Mouse (Mus musculus): ENCODE results near the gene Nrp2. TPM values are rescaled to one million over a fixed set of nuclear protein-coding genes. Genes with fewer than 3 reads are reported as not detected.

Nrp2 gene
- polyA plus RNA-seq, 1 experiment: 9.1 TPM

DNA sequence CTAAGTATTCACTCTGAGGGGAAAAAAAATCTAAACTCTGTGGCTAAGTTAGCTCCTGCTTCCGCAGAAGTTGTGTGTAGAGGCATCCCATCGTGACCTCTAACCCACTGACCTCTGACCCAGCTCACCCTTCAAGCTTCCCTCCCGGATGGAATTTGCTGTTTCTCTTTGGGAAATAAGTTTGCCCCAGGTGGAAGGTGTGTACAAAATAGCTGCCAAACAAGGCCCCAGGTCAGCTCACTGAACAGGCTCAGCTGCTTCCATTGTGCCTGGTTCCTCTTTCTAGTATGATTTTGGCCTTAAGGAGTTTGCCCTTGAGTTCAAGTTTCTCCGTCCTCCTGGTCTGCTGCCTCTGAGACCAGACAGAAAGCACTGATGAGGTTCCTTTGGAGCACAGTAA is 12.6 kb downstream of the Nrp2 start:
- TF ChIP-seq POLR2A (IDR thresholded peaks at IDR 0.05; ENCODE audit: borderline replicate concordance, insufficient read depth, low read length): no peak
- no peak for TF ChIP-seq CTCF (IDR thresholded peaks at IDR 0.05; ENCODE audit: borderline replicate concordance, insufficient read depth, low read depth, low read length)
- no peak overlapping the region for H3K27ac ChIP-seq (ENCODE audit: insufficient read depth, low read length)
- 80% methylated on average over 4 of the region's 4 CpGs for WGBS

DNA sequence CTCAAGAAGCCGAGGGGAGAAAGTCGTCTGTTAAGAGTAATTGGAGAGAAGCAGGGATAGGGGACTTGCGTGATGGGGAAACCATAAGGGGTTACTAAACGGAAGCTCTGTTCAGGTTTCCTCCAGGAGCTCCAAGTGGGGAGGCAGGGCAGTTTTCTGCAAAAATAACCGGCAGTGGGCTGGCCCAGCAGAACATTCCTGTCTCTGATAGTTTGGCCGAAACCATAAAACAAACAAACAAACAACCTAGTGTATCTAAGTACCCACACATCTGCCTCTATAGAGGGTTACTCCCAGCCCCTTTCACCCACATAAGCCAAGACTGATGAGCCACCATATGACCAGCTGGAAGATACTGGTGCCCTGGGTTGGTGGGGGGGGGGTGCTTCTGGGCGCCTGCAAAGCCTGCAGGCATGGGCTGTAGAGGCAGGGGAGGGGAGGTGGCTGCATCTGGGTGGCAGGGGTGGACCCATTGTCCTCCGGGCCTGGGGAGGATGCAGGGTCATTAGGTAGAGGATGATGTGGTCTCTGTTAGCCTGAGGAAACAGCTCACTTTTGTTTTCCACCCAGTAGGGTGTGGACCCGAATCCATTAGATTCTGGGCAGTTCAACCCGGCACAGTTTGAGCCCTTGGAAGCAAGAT is 13.9 kb downstream of the Nrp2 start:
- DNase-seq: peak in 1 of 2 experiments; percentile 5
- H3K4me3 ChIP-seq (replicated peaks; ENCODE audit: insufficient read depth, low read depth, low read length): no peak overlapping the region
- WGBS: 74% methylated on average over 10 of the region's 10 CpGs

More for the DNA sequence above, 12.6 kb downstream of the Nrp2 start:
- Histone ChIP-seq H3K27me3 (ENCODE audit: control insufficient read depth, insufficient read depth, low read length) (no peaks in the 10 kb centered on the region), H3K4me3 (replicated peaks; ENCODE audit: insufficient read depth, low read depth, low read length) (no peak overlapping the region), H3K4me1 (ENCODE audit: control insufficient read depth, insufficient read depth, low read length) (no peaks in the 10 kb centered on the region)
- DNase-seq: peak in 1 of 2 experiments; percentile 2

GRCm38 (mm10) chr1:62717552-62718236 is 14.6 kb downstream of the Nrp2 start:
- WGBS: 72% methylated on average over 13 of the region's 13 CpGs
- Histone ChIP-seq H3K27ac (ENCODE audit: insufficient read depth, low read length) (no peak overlapping the region), H3K4me3 (replicated peaks; ENCODE audit: insufficient read depth, low read depth, low read length) (no peak overlapping the region)

More for the DNA sequence above, 13.9 kb downstream of the Nrp2 start:
- TF ChIP-seq CTCF (IDR thresholded peaks at IDR 0.05; ENCODE audit: borderline replicate concordance, insufficient read depth, low read depth, low read length): no peak
- H3K4me1 ChIP-seq (ENCODE audit: control insufficient read depth, insufficient read depth, low read length): no peaks in the 10 kb centered on the region; the same call in 1 of the 2 replicates
- no peaks in the 10 kb centered on the region for H3K27me3 ChIP-seq (ENCODE audit: control insufficient read depth, insufficient read depth, low read length)
- no peak overlapping the region for H3K27ac ChIP-seq (ENCODE audit: insufficient read depth, low read length)

GRCm38 (mm10) chr1:62718237-62718571 is 15.1 kb downstream of the Nrp2 start:
- WGBS: 70% methylated on average over 5 of the region's 5 CpGs
- no peak for TF ChIP-seq CTCF (IDR thresholded peaks at IDR 0.05; ENCODE audit: borderline replicate concordance, insufficient read depth, low read depth, low read length)
- no peak for TF ChIP-seq POLR2A (IDR thresholded peaks at IDR 0.05; ENCODE audit: borderline replicate concordance, insufficient read depth, low read length)
- no peak overlapping the region for H3K27ac ChIP-seq (ENCODE audit: insufficient read depth, low read length)
- H3K4me3 ChIP-seq (replicated peaks; ENCODE audit: insufficient read depth, low read depth, low read length): no peak overlapping the region
- H3K27me3 ChIP-seq (ENCODE audit: control insufficient read depth, insufficient read depth, low read length): no peaks in the 10 kb centered on the region
- H3K4me1 ChIP-seq (ENCODE audit: control insufficient read depth, insufficient read depth, low read length): no peaks in the 10 kb centered on the region; the same call in 1 of the 2 replicates
- no peak for DNase-seq

More at GRCm38 (mm10) chr1:62717552-62718236, 14.6 kb downstream of the Nrp2 start:
- Histone ChIP-seq H3K4me1 (ENCODE audit: control insufficient read depth, insufficient read depth, low read length) (no peaks in the 10 kb centered on the region; the same call in 1 of the 2 replicates), H3K27me3 (ENCODE audit: control insufficient read depth, insufficient read depth, low read length) (no peaks in the 10 kb centered on the region)
- DNase-seq: peak; percentile 13 to 27
- no peak; the same call in 1 of the 2 replicates for TF ChIP-seq CTCF (IDR thresholded peaks at IDR 0.05; ENCODE audit: borderline replicate concordance, insufficient read depth, low read depth, low read length)
- no peak for TF ChIP-seq POLR2A (IDR thresholded peaks at IDR 0.05; ENCODE audit: borderline replicate concordance, insufficient read depth, low read length)

GRCm38 (mm10) chr1:62718750-62719149 is 15.7 kb downstream of the Nrp2 start:
- Histone ChIP-seq H3K27me3 (ENCODE audit: control insufficient read depth, insufficient read depth, low read length) (no peaks in the 10 kb centered on the region), H3K27ac (ENCODE audit: insufficient read depth, low read length) (no peak overlapping the region; the same call in 1 of the 2 replicates), H3K4me3 (replicated peaks; ENCODE audit: insufficient read depth, low read depth, low read length) (no peak overlapping the region), H3K4me1 (ENCODE audit: control insufficient read depth, insufficient read depth, low read length) (no peaks in the 10 kb centered on the region; the same call in 1 of the 2 replicates)
- TF ChIP-seq POLR2A (IDR thresholded peaks at IDR 0.05; ENCODE audit: borderline replicate concordance, insufficient read depth, low read length): no peak
- TF ChIP-seq CTCF (IDR thresholded peaks at IDR 0.05; ENCODE audit: borderline replicate concordance, insufficient read depth, low read depth, low read length): no peak
- 86% methylated on average over 8 of the region's 8 CpGs for WGBS
- DNase-seq: no peak

GRCm38 (mm10) chr1:62719770-62720169 is 16.7 kb downstream of the Nrp2 start:
- H3K4me3 ChIP-seq (replicated peaks; ENCODE audit: insufficient read depth, low read depth, low read length): no peak overlapping the region
- TF ChIP-seq POLR2A (IDR thresholded peaks at IDR 0.05; ENCODE audit: borderline replicate concordance, insufficient read depth, low read length): no peak
- no peak for TF ChIP-seq CTCF (IDR thresholded peaks at IDR 0.05; ENCODE audit: borderline replicate concordance, insufficient read depth, low read depth, low read length)
- H3K27me3 ChIP-seq (ENCODE audit: control insufficient read depth, insufficient read depth, low read length): no peaks in the 10 kb centered on the region
- H3K27ac ChIP-seq (ENCODE audit: insufficient read depth, low read length): no peak overlapping the region
- no peaks in the 10 kb centered on the region; the same call in 1 of the 2 replicates for H3K4me1 ChIP-seq (ENCODE audit: control insufficient read depth, insufficient read depth, low read length)
- no peak for DNase-seq
- WGBS: 83% methylated on average over 6 of the region's 6 CpGs

GRCm38 (mm10) chr1:62720176-62720575 is 17.1 kb downstream of the Nrp2 start:
- 72% methylated on average over 3 of the region's 3 CpGs for WGBS
- no peak for DNase-seq
- no peaks in the 10 kb centered on the region; the same call in 1 of the 2 replicates for H3K4me1 ChIP-seq (ENCODE audit: control insufficient read depth, insufficient read depth, low read length)
- H3K27ac ChIP-seq (ENCODE audit: insufficient read depth, low read length): no peak overlapping the region
- H3K27me3 ChIP-seq (ENCODE audit: control insufficient read depth, insufficient read depth, low read length): no peaks in the 10 kb centered on the region
- no peak overlapping the region for H3K4me3 ChIP-seq (replicated peaks; ENCODE audit: insufficient read depth, low read depth, low read length)
- no peak for TF ChIP-seq POLR2A (IDR thresholded peaks at IDR 0.05; ENCODE audit: borderline replicate concordance, insufficient read depth, low read length)
- TF ChIP-seq CTCF (IDR thresholded peaks at IDR 0.05; ENCODE audit: borderline replicate concordance, insufficient read depth, low read depth, low read length): no peak

Measured in cerebellum, adult 2 months (tissue).